Mouse (Mus musculus) neural tube, embryonic 11.5 days (tissue): ENCODE data around the gene Tkt. TPM values are rescaled to one million over a fixed set of nuclear protein-coding genes. Genes with fewer than 3 reads are reported as not detected.

ENCODE experiments used
- ATAC-seq: fragments of 200-750 bp; cut with Nextera tagmentation; 2 replicates; pipeline ENCODE4 v1.8.0; 2017; ENCODE audit warnings: moderate number of reproducible peaks, mild to moderate bottlenecking, moderate TSS enrichment, moderate library complexity; ENCODE audit not compliant: insufficient read depth, low FRiP score, low TSS enrichment
- DNase-seq: peaks from one replicate; pipeline ENCODE4 v3.0.0-alpha.2; 2015; ENCODE audit warnings: low spot score
- H3K27ac ChIP-seq: fragments of 300-500 bp; sonication (generic); 2 replicates; pipeline ENCODE4 v1.5.1; 2014; ENCODE audit warnings: low read depth, mild to moderate bottlenecking, low read length
- H3K27me3 ChIP-seq: fragments of 300-500 bp; sonication (generic); 2 replicates; pipeline ENCODE4 v1.6.1; 2014; ENCODE audit warnings: mild to moderate bottlenecking, low read length, mixed read lengths; ENCODE audit not compliant: control insufficient read depth, insufficient read depth
- H3K36me3 ChIP-seq: fragments of 300-500 bp; sonication (generic); 2 replicates; pipeline ENCODE4 v1.6.1; 2014; ENCODE audit warnings: mild to moderate bottlenecking, low read length, moderate library complexity, mixed read lengths; ENCODE audit not compliant: control insufficient read depth, insufficient read depth
- H3K4me1 ChIP-seq: fragments of 300-500 bp; sonication (generic); 2 replicates; pipeline ENCODE4 v1.6.1; 2014; ENCODE audit warnings: low read length, mixed read lengths; ENCODE audit not compliant: control insufficient read depth, insufficient read depth
- H3K4me2 ChIP-seq: fragments of 300-500 bp; sonication (generic); 2 replicates; pipeline ENCODE4 v1.6.1; 2014; ENCODE audit warnings: low read depth, mild to moderate bottlenecking, moderate library complexity
- H3K4me3 ChIP-seq: fragments of 300-500 bp; sonication (generic); 2 replicates; pipeline ENCODE4 v1.5.1; 2014; ENCODE audit warnings: low read depth, low read length
- H3K9ac ChIP-seq: fragments of 300-500 bp; sonication (generic); 2 replicates; pipeline ENCODE4 v1.6.1; 2014; ENCODE audit warnings: mild to moderate bottlenecking, low read length
- H3K9me3 ChIP-seq: fragments of 300-500 bp; sonication (generic); 2 replicates; pipeline ENCODE4 v1.6.1; 2016; ENCODE audit warnings: low read length; ENCODE audit not compliant: control insufficient read depth
- WGBS: fragments of 180-500 bp; shearing (Covaris S2); extraction: QIAGEN DNeasy Blood & Tissue Kit; methylation state at CpG from one replicate; pipeline ENCODE4 v1.1.7; 2014; 5-methylcytosine and 5-hydroxymethylcytosine counted together
- polyA plus RNA-seq: library from polyadenylated mRNA; unstranded; fragments of >200 nt; fragmentation: Nextera tagmentation; extraction: Ambion mirVana; gene quantifications from 2 replicates; pipeline ENCODE4 v1.2.1, GENCODE M21; 2014

The Tkt gene
- polyA plus RNA-seq, 1 experiment from 2014 or later = 158 TPM

DNA sequence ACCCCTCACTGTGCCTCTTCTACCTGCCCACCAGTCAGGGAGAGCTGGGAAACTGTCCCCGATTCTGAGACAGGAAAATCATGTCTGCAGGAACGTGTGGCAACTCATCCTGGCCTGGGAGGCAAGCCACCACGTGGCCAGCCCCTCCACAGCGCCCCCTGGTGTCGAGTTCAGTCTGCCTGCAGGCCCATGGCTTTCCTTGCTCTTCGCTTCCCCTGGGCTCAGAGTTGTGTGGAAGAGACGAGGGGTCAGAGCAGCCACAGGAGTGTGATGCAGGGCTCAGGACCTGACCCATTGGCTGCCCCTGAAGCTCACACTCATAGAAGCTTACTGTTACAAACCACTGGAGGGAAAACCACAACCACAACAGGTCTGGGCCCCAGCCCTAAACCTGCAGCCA, 64.4 kb downstream of the Tkt start:
- DNase-seq (peak; percentile 77), ATAC-seq (peak; percentile 38)
- no peaks in the 10 kb centered on the region for H3K36me3 ChIP-seq
- no peak overlapping the region for H3K9ac ChIP-seq
- H3K4me2 ChIP-seq = no peak overlapping the region
- no peaks in the 10 kb centered on the region for H3K9me3 ChIP-seq
- H3K4me1 ChIP-seq = no peaks in the 10 kb centered on the region
- no peak overlapping the region for H3K4me3 ChIP-seq
- H3K27me3 ChIP-seq = no peaks in the 10 kb centered on the region
- H3K27ac ChIP-seq = no peak overlapping the region
- 22% methylated on average over 7 of the region's 7 CpGs for WGBS

DNA sequence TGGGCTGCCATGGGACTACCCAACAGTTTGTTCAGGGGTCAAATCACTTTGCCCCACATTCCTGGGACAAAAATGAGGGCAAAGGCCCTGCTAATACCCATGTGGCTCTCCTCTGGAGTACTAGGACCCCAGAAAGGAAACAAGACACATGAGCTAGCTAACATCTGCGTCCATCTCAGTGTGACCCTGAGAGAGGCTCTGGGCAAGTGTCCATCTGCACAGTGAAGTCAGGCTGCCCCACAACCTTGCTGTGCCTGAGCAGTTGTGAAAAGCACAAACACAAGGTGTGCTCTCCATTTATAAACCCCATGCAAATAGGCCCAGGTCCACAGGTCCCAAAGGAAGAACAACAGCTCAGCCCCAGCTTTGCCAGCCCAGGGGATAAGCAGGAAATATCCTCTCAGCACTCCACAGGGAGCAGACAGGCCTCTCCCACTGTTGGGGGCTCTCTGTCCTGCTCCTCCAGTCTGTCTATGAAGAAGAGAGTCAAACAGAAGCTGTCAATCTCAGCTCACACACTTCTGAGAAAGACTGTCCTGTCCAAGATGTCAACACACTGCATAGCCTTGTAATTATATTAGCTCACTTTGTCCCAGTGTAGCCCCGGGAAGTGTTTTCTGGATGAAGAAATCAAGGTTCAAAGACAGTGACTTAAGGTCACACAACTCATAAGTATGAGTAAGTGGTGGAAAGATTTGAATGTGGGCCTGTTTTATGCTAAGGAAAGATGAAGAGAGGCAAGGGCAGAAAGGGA, 65.0 kb downstream of the Tkt start:
- no peak overlapping the region for H3K27ac ChIP-seq
- no peak for DNase-seq
- WGBS = 93% methylated on average over 2 of the region's 2 CpGs
- no peaks in the 10 kb centered on the region for H3K4me1 ChIP-seq
- no peak overlapping the region for H3K9ac ChIP-seq
- H3K4me2 ChIP-seq = no peak overlapping the region
- ATAC-seq = no peak
- H3K9me3 ChIP-seq = no peaks in the 10 kb centered on the region
- no peaks in the 10 kb centered on the region for H3K27me3 ChIP-seq
- H3K36me3 ChIP-seq = no peaks in the 10 kb centered on the region
- H3K4me3 ChIP-seq = no peak overlapping the region

DNA sequence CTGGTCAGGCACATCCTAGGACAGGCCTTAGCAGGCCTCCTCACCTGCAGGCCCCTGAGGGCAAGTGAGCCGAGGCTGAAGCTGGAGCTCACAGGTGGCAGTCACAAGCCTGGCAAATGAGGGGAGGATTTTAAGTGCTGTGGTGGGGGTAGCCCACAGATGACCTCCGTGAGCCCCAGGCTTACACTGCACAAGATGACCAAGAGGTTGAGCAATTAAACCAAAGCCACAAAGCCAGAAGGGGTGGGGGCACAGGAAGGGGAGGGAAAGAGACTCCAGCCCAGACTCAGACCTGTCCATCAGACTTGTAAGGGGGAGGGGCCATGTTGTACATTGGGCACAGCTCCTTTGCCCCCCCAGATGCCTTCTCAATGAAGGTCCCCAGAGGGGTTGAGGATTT, 68.6 kb downstream of the Tkt start:
- Histone ChIP-seq H3K9ac (no peak overlapping the region), H3K27me3 (no peaks in the 10 kb centered on the region), H3K4me2 (no peak overlapping the region), H3K36me3 (no peaks in the 10 kb centered on the region), H3K9me3 (no peaks in the 10 kb centered on the region), H3K4me3 (no peak overlapping the region), H3K27ac (no peak overlapping the region), H3K4me1 (no peaks in the 10 kb centered on the region)
- 52% methylated on average over 2 of the region's 2 CpGs for WGBS
- DNase-seq (no peak), ATAC-seq (no peak)

DNA sequence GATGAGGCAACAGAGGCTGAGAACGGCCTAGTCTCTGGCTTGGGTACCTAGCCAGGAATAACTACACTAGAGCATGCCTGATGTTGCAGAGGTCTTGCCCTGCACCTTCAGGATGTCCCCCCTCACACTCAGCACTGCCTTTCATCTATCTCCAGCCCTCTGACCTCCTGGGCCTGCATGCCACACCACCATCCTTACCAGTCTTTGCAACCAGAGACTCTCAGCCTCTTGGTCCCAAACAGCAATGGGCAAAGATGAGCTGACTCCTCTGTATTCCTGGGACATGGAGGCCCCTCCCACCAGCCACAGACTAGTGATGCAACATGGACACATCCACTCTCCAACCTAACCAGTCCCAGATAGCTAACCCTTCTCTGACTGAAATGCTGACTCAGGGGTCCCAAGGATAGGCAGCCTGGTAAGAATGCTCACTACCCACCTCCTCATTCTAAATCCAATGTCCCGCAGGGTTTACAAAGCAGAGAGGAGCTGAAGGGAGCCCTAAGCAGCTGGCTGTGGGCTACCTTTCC, 70.7 kb downstream of the Tkt start:
- Histone ChIP-seq H3K4me2 (no peak overlapping the region), H3K4me1 (0 out of 2 replicates have a peak, but pooled peaks cover 1% of the 10 kb centered on the region), H3K9ac (no peak overlapping the region), H3K4me3 (no peak overlapping the region), H3K9me3 (no peaks in the 10 kb centered on the region), H3K36me3 (no peaks in the 10 kb centered on the region), H3K27ac (no peak overlapping the region), H3K27me3 (no peaks in the 10 kb centered on the region)
- DNase-seq (no peak), ATAC-seq (no peak)
- 84% methylated on average over 2 of the region's 2 CpGs for WGBS

DNA sequence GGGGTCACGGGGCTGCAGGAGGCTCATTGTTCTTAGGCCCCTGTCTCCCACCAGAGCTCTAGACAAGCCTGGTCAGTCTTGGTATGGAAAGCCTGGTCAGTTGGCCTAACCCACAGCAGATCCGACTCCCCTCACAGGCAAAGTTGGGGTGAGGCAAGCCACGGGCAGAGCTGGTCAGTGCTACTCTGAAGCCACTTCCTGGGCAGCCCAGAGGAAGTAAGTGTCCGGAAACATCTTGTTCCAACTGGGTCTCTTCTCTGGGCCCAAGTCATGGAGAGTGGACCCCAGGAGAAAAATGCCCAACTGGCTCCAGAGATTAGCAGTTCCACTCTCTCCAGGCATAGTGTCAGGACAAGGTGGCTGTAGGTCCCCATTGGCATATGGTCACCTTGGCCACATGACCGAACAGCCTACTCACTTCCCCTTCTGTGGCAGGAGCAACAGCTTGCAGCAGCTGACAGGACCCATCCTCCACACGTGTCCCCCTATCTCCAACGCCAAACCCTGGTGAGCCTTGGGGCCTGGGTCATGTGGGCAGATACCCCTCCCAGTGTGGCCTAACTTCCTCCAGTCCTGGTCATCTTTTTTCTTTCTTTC, 71.9 kb downstream of the Tkt start:
- Histone ChIP-seq H3K9me3 (no peaks in the 10 kb centered on the region), H3K9ac (no peak overlapping the region), H3K36me3 (no peaks in the 10 kb centered on the region), H3K27ac (no peak overlapping the region), H3K4me1 (peaks cover 5% of the 10 kb centered on the region; the same call in 1 of the 2 replicates), H3K4me2 (no peak overlapping the region), H3K4me3 (no peak overlapping the region), H3K27me3 (no peaks in the 10 kb centered on the region)
- no peak for ATAC-seq
- no peak for DNase-seq
- WGBS = 86% methylated on average over 7 of the region's 7 CpGs

DNA sequence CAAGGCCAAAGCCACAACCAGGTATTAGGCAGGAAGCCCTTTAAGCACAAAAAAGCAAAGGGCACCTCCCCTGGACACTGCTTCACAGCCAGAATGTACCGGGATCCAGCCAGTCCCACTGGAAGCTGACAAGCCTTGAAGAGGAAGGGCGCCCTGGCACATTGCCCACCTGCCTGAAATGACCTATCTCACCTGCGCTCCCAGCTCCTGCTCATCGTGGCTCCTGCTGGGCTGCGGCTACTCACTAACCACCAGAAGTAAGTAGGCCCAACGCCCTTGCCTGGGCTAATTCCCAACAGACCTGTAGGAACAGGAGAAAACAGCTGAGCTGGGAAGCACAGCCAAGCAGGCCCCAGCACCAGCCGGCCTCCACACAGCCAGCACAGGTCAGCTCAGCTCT, 74.0 kb downstream of the Tkt start:
- DNase-seq (no peak), ATAC-seq (no peak)
- peaks cover 12% of the 10 kb centered on the region for H3K4me1 ChIP-seq
- 86% methylated on average over 7 of the region's 7 CpGs for WGBS
- H3K9me3 ChIP-seq = no peaks in the 10 kb centered on the region
- H3K4me3 ChIP-seq = no peak overlapping the region
- no peaks in the 10 kb centered on the region for H3K36me3 ChIP-seq
- no peak overlapping the region for H3K9ac ChIP-seq
- no peak overlapping the region for H3K4me2 ChIP-seq
- H3K27ac ChIP-seq = no peak overlapping the region
- H3K27me3 ChIP-seq = no peaks in the 10 kb centered on the region

DNA sequence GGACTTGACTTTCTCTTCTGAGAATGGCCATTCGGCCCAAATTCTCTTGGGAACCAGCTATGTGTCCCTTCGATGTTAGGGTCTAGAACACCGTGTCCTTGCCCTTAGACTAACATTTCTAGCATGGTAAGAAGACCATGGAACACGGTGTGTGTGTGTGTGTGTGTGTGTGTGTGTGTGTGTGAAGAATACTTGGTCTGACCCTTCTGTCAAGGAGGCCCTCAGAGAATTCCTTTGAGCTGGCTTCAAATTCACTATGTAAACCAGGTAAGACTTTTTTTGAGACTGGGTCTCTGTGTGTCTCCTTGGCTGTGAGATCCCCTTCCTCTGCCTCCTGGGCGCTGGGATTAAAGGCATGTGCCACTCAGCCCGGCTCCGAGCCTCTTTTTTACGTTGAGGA, 74.4 kb downstream of the Tkt start:
- no peak for ATAC-seq
- Histone ChIP-seq H3K9me3 (no peaks in the 10 kb centered on the region), H3K9ac (no peak overlapping the region), H3K27me3 (no peaks in the 10 kb centered on the region), H3K4me3 (no peak overlapping the region), H3K4me1 (peaks cover 12% of the 10 kb centered on the region), H3K36me3 (no peaks in the 10 kb centered on the region), H3K27ac (no peak overlapping the region), H3K4me2 (no peak overlapping the region)
- 90% methylated on average over 8 of the region's 8 CpGs for WGBS
- DNase-seq = no peak
